Mouse (Mus musculus) testis, adult 2 months (tissue): ENCODE measurements around the gene Cd3e. TPM values are rescaled to one million over a fixed set of nuclear protein-coding genes. Genes with fewer than 3 reads are reported as not detected.

ENCODE experiments used
- H3K27ac ChIP-seq: fragments of 200-500 bp; 2 replicates; pipeline ENCODE4 v1.5.1; 2012; ENCODE audit warnings: low read depth, low read length; ENCODE audit not compliant: control insufficient read depth, insufficient read depth
- H3K27me3 ChIP-seq: fragments of 200-500 bp; 2 replicates; pipeline ENCODE4 v1.6.1; 2012; ENCODE audit warnings: mild to moderate bottlenecking, low read length, moderate library complexity; ENCODE audit not compliant: control insufficient read depth, insufficient read depth
- H3K36me3 ChIP-seq: fragments of 200-500 bp; 2 replicates; pipeline ENCODE4 v1.6.1; 2012; ENCODE audit warnings: mild to moderate bottlenecking, low read length; ENCODE audit not compliant: control insufficient read depth, insufficient read depth
- H3K4me1 ChIP-seq: fragments of 200-500 bp; 2 replicates; pipeline ENCODE4 v1.6.1; 2012; ENCODE audit warnings: low read length; ENCODE audit not compliant: control insufficient read depth, insufficient read depth
- H3K4me3 ChIP-seq: fragments of 200-500 bp; 2 replicates; pipeline ENCODE4 v1.5.1; 2012; ENCODE audit warnings: low read depth, mild to moderate bottlenecking, low read length, moderate library complexity, mixed read lengths; ENCODE audit not compliant: control insufficient read depth
- CTCF ChIP-seq: fragments of 200-500 bp; IDR thresholded peaks from 2 replicates; pipeline ENCODE4 v1.5.1; 2012; ENCODE audit warnings: low read depth, mild to moderate bottlenecking, inconsistent platforms, low read length, moderate library complexity; ENCODE audit not compliant: control insufficient read depth, insufficient read depth, insufficient replicate concordance
- POLR2A ChIP-seq: fragments of 200-500 bp; IDR thresholded peaks from 2 replicates; pipeline ENCODE4 v1.6.1; 2012; ENCODE audit warnings: low read depth, mild to moderate bottlenecking, inconsistent platforms, low read length, moderate library complexity; ENCODE audit not compliant: control insufficient read depth
- polyA plus RNA-seq: library from polyadenylated mRNA; depleted of rRNA; stranded (reverse); fragments of >200 nt; gene quantifications from 2 replicates; pipeline ENCODE4 v1.2.3, GENCODE M21; 2012

Cd3e gene
- polyA plus RNA-seq, 1 experiment: 0.43 TPM

- TF ChIP-seq POLR2A (no peak), CTCF (no peak)
- Histone ChIP-seq H3K4me3 (no peak overlapping the region), H3K27me3 (no peaks in the 10 kb centered on the region), H3K27ac (no peak overlapping the region), H3K4me1 (peaks cover 15% of the 10 kb centered on the region), H3K36me3 (no peaks in the 10 kb centered on the region)
Measured at GRCm38 (mm10) chr9:44983001-44983400, 26.4 kb downstream of the Cd3e start.

GRCm38 (mm10) chr9:44982531-44982930 lies 26.9 kb downstream of the Cd3e start:
- no peak overlapping the region for H3K4me3 ChIP-seq
- TF ChIP-seq POLR2A (no peak), CTCF (no peak)
- peaks cover 15% of the 10 kb centered on the region for H3K4me1 ChIP-seq
- no peak overlapping the region for H3K27ac ChIP-seq
- H3K36me3 ChIP-seq: no peaks in the 10 kb centered on the region
- H3K27me3 ChIP-seq: no peaks in the 10 kb centered on the region

- H3K4me1 ChIP-seq: peaks cover 15% of the 10 kb centered on the region
- TF ChIP-seq CTCF: no peak
- TF ChIP-seq POLR2A: no peak
Measured at GRCm38 (mm10) chr9:44982081-44982480, 27.3 kb downstream of the Cd3e start.

GRCm38 (mm10) chr9:44981676-44982075 lies 27.8 kb downstream of the Cd3e start, which contains the start of gene Cd3d:
TSS of gene Cd3d (plus strand) at chr9:44981786.
- Histone ChIP-seq H3K27ac (no peak within 1 kb of the TSS), H3K4me3 (no peak within 1 kb of the TSS), H3K4me1 (peaks cover 11% of the 10 kb centered on the region), H3K27me3 (no peaks in the 10 kb centered on the region), H3K36me3 (no peaks in the 10 kb centered on the region)
- TF ChIP-seq POLR2A (no peak), CTCF (no peak)

More at GRCm38 (mm10) chr9:44982081-44982480, 27.3 kb downstream of the Cd3e start:
- H3K4me3 ChIP-seq: no peak overlapping the region
- H3K27me3 ChIP-seq: no peaks in the 10 kb centered on the region
- H3K36me3 ChIP-seq: no peaks in the 10 kb centered on the region
- no peak overlapping the region for H3K27ac ChIP-seq

- H3K4me3 ChIP-seq: no peak overlapping the region
- no peak overlapping the region for H3K27ac ChIP-seq
- TF ChIP-seq POLR2A: no peak
- TF ChIP-seq CTCF: no peak
- H3K27me3 ChIP-seq: no peaks in the 10 kb centered on the region
- no peaks in the 10 kb centered on the region for H3K36me3 ChIP-seq
- H3K4me1 ChIP-seq: peaks cover 7% of the 10 kb centered on the region
Measured at GRCm38 (mm10) chr9:44981104-44981503, 28.3 kb downstream of the Cd3e start.

GRCm38 (mm10) chr9:44980242-44980641 lies 29.2 kb downstream of the Cd3e start, which contains the start of gene Cd3g:
TSS of gene Cd3g (minus strand) at chr9:44980431.
- H3K27me3 ChIP-seq: no peaks in the 10 kb centered on the region
- no peaks in the 10 kb centered on the region for H3K36me3 ChIP-seq
- no peak within 1 kb of the TSS for H3K27ac ChIP-seq
- no peaks in the 10 kb centered on the region for H3K4me1 ChIP-seq
- TF ChIP-seq POLR2A (no peak), CTCF (no peak)
- no peak within 1 kb of the TSS for H3K4me3 ChIP-seq

GRCm38 (mm10) chr9:44979806-44980205 lies 29.6 kb downstream of the Cd3e start:
- TF ChIP-seq CTCF (no peak), POLR2A (no peak)
- Histone ChIP-seq H3K4me1 (no peaks in the 10 kb centered on the region), H3K27ac (no peak overlapping the region), H3K27me3 (no peaks in the 10 kb centered on the region), H3K4me3 (no peak overlapping the region), H3K36me3 (no peaks in the 10 kb centered on the region)

GRCm38 (mm10) chr9:44977813-44978212 lies 31.6 kb downstream of the Cd3e start:
- TF ChIP-seq CTCF (no peak), POLR2A (no peak)
- Histone ChIP-seq H3K27me3 (no peaks in the 10 kb centered on the region), H3K27ac (no peak overlapping the region), H3K4me1 (no peaks in the 10 kb centered on the region), H3K4me3 (no peak overlapping the region), H3K36me3 (no peaks in the 10 kb centered on the region)
